Mouse (Mus musculus) activated CD4-positive, CD25-positive, alpha-beta regulatory T cell, adult 4 months (primary cell): Measurements from ENCODE around the gene Il13ra1. TPM values are rescaled to one million over a fixed set of nuclear protein-coding genes. Genes with fewer than 3 reads are reported as not detected.

Experiments used
- ATAC-seq: one replicate; pipeline ENCODE4 v1.8.0; 2017
- polyA plus RNA-seq, 2 experiments: library from polyadenylated mRNA; unstranded; fragments of 100-300 nt; shearing (Covaris generic); gene quantifications; one replicate each; pipeline ENCODE4 v1.2.1; 2017

The Il13ra1 gene
- polyA plus RNA-seq, 2 experiments from 2014 or later: 0.09 to 0.48 TPM

DNA sequence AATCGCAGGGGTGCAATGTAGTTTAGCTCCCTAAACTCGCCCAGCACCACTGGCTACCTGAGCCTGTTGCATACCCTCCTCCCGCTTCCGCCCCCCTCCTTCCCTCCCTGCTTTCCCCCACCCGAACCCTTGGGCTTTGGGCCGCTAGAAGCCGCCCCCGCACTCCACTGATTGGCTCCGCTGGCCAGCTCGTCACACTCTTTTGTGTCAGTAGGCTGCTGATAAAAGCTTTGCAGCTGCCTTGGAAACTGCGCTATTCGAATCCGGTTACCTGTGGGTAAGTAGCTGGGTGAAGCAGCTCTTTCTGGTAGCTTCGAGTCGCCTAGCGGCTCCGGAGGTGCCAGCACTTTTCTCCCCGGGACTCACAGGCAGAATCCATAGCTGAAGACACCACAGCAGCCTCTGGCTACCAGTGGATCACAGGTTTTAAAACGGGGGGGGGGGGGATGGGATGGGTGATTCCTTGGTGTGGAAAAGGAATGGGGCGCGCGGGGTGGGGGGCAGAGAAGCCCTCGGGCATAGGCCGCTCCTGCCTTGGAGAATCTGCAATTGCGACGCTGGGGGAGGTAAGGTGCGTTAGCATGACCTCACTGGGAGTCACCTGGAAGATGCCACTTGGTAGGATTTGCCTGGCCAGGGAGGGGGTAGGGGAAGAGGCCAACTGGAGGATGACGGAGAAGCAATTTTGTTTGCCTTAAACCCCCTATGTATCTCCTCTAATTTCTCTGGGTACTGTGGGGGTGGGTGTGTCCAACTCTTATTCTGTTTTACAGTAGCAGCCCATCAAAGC, 84.0 kb downstream of the Il13ra1 start, which contains the start of gene Zcchc12:
Gene Zcchc12, plus strand, starts transcription at position 169 of the 790 bp plus-strand sequence.
- no peak for ATAC-seq

DNA sequence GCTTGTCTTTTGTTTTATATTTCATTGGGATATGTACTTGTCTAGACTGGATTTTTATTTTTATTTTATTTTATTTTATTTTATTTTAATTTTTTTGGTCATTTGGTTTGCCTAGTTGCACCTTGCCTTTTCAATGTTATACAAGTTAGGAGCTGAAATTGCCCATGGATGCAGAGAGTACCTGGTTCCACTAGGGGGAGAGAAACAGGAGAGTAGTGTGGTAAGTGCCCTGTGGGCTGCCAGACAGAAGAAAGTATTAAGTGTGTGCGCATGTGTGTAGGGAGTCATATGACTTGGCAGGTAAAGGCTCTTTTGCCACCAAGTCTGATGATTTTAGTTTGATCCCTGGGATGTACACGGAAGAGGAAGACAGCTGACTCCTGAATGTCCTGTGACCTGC, 97.6 kb downstream of the Il13ra1 start:
- ATAC-seq: no peak

DNA sequence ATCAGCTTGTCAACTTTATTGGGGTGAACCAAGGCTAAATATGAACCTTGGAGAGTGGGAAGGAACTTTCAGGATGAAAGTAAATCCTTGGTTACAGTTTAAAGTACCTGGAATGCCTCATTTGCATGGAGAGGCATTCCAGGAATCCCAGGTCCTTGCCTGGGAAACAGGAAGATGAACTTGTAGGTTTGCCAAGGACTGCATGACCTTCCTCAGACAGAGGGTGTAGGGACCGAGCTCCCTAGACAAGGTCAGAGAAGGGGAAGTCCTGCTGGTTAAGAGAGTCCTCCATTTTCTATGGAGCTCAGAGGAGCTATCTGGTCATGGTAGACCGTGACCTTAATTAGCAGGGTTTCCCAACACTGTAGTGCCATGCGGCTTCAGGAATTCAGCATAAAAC, 99.3 kb downstream of the Il13ra1 start:
- no peak for ATAC-seq

Other genes with a start within 250 kb of the Il13ra1 start
- 10 to 100 TPM; 39.7 to 43.9 TPM for gene Dock11, start 223.3 kb upstream of the Il13ra1 start, polyA plus RNA-seq
- gene Zcchc12, start 83.8 kb downstream of the Il13ra1 start, polyA plus RNA-seq: under 1 TPM in 1 of 2 experiments, not detected in 1; 0.23 TPM
- not detected for gene Lonrf3, start 216.2 kb downstream of the Il13ra1 start, polyA plus RNA-seq